Mouse (Mus musculus): ENCODE measurements around the gene Slc9a6.

Gene Slc9a6
- long read RNA-seq, experiment 1, full-length matches to known transcripts: 3 of 6 reads
- long read RNA-seq, experiment 1, partial matches to known transcripts: 0 of 6 reads
- long read RNA-seq, experiment 1, other reads (novel, unspliced or antisense): 3 of 6 reads
- long read RNA-seq, experiment 2, full-length matches to known transcripts: 3 of 13 reads
- long read RNA-seq, experiment 2, partial matches to known transcripts: 0 of 13 reads
- long read RNA-seq, experiment 2, other reads (novel, unspliced or antisense): 10 of 13 reads

- intact Hi-C loops (cut with DNase I): no loop called here
Measured at GRCm38 (mm10) chrX:56609623-56610317, at the start of gene Slc9a6. TSS of gene Slc9a6 (plus strand) at chrX:56609757.

- intact Hi-C loops (cut with DNase I): no loop called here
Measured at GRCm38 (mm10) chrX:56572465-56572864, 37.1 kb upstream of the Slc9a6 start.

GRCm38 (mm10) chrX:56578200-56578599 lies 31.4 kb upstream of the Slc9a6 start:
- intact Hi-C loops (cut with DNase I): no loop called here

- intact Hi-C loops (cut with DNase I): loop anchor here (10.0 kb wide), 1 partner anchor 457 kb away; the partner anchor contains the start of gene Htatsf1
Measured at GRCm38 (mm10) chrX:56597219-56597886, 12.2 kb upstream of the Slc9a6 start.

GRCm38 (mm10) chrX:56597887-56598640 lies 11.5 kb upstream of the Slc9a6 start, which contains the start of gene Mmgt1:
TSS of gene Mmgt1 (minus strand) at chrX:56598069.
- intact Hi-C loops (cut with DNase I): loop anchor here (10.0 kb wide), 1 partner anchor 457 kb away; the partner anchor contains the start of gene Htatsf1

GRCm38 (mm10) chrX:56606536-56606935 lies 3.0 kb upstream of the Slc9a6 start:
- intact Hi-C loops (cut with DNase I): no loop called here

GRCm38 (mm10) chrX:56607032-56607710 lies 2.4 kb upstream of the Slc9a6 start:
- intact Hi-C loops (cut with DNase I): no loop called here

GRCm38 (mm10) chrX:56609285-56609622 lies 303 bp upstream of the Slc9a6 start:
- intact Hi-C loops (cut with DNase I): no loop called here

GRCm38 (mm10) chrX:56610318-56610694 lies 749 bp downstream of the Slc9a6 start:
- intact Hi-C loops (cut with DNase I): no loop called here

- intact Hi-C loops (cut with DNase I): no loop called here
Measured at GRCm38 (mm10) chrX:56615236-56615635, 5.7 kb downstream of the Slc9a6 start.

GRCm38 (mm10) chrX:56636185-56636584 lies 26.6 kb downstream of the Slc9a6 start:
- intact Hi-C loops (cut with DNase I): no loop called here

- intact Hi-C loops (cut with DNase I): no loop called here
Measured at GRCm38 (mm10) chrX:56640066-56640465, 30.5 kb downstream of the Slc9a6 start.

- intact Hi-C loops (cut with DNase I): loop anchor here (5.0 kb wide), 2 partner anchors 103 to 143 kb away; no protein-coding TSS in a partner anchor
Measured at GRCm38 (mm10) chrX:56649549-56650354, 40.2 kb downstream of the Slc9a6 start.

- intact Hi-C loops (cut with DNase I): loop anchor here (5.0 kb wide), 2 partner anchors 102 to 142 kb away; no protein-coding TSS in a partner anchor
Measured at GRCm38 (mm10) chrX:56650355-56650652, 40.7 kb downstream of the Slc9a6 start.

- intact Hi-C loops (cut with DNase I): loop anchor here (5.0 kb wide), 2 partner anchors 101 to 141 kb away; no protein-coding TSS in a partner anchor
Measured at GRCm38 (mm10) chrX:56650885-56651284, 41.3 kb downstream of the Slc9a6 start.

GRCm38 (mm10) chrX:56651738-56652137 lies 42.2 kb downstream of the Slc9a6 start:
- intact Hi-C loops (cut with DNase I): loop anchor here (5.0 kb wide), 2 partner anchors 101 to 141 kb away; no protein-coding TSS in a partner anchor

GRCm38 (mm10) chrX:56655686-56656085 lies 46.1 kb downstream of the Slc9a6 start:
- intact Hi-C loops (cut with DNase I): no loop called here

- intact Hi-C loops (cut with DNase I): no loop called here
Measured at GRCm38 (mm10) chrX:56659286-56659685, 49.7 kb downstream of the Slc9a6 start.

GRCm38 (mm10) chrX:56661143-56661542 lies 51.6 kb downstream of the Slc9a6 start:
- intact Hi-C loops (cut with DNase I): no loop called here

- intact Hi-C loops (cut with DNase I): no loop called here
Measured at GRCm38 (mm10) chrX:56662316-56662715, 52.8 kb downstream of the Slc9a6 start.
